Mouse (Mus musculus): Measurements from ENCODE around the gene Inka2. TPM values are rescaled to one million over a fixed set of nuclear protein-coding genes. Genes with fewer than 3 reads are reported as not detected.

Inka2 gene
- total RNA-seq, 2 experiments from 2014 or later: 18.8 to 25.7 TPM

- DNase-seq (ENCODE audit: low spot score): no peak
- intact Hi-C loops (cut with DNase I): no loop called here
Observed at GRCm38 (mm10) chr3:105718746-105719145, 14.3 kb downstream of the Inka2 start.

- intact Hi-C loops (cut with DNase I): no loop called here
- DNase-seq (ENCODE audit: low spot score): no peak
Observed at GRCm38 (mm10) chr3:105719979-105720378, 15.6 kb downstream of the Inka2 start.

- intact Hi-C loops (cut with DNase I): no loop called here
- DNase-seq (ENCODE audit: low spot score): no peak
Observed at GRCm38 (mm10) chr3:105720514-105720913, 16.1 kb downstream of the Inka2 start.

- DNase-seq (ENCODE audit: low spot score): no peak
- intact Hi-C loops (cut with DNase I): no loop called here
Observed at GRCm38 (mm10) chr3:105721681-105722201, 17.3 kb downstream of the Inka2 start.

GRCm38 (mm10) chr3:105722510-105722909 is 18.1 kb downstream of the Inka2 start:
- no peak for DNase-seq (ENCODE audit: low spot score)
- intact Hi-C loops (cut with DNase I): no loop called here

GRCm38 (mm10) chr3:105726037-105726436 is 21.6 kb downstream of the Inka2 start:
- intact Hi-C loops (cut with DNase I): loop anchor here (1.0 to 2.0 kb wide), 3 partner anchors 39 to 173 kb away; partner anchors contain the start of gene Ddx20
- DNase-seq (ENCODE audit: low spot score): no peak

GRCm38 (mm10) chr3:105732360-105732759 is 28.0 kb downstream of the Inka2 start:
- intact Hi-C loops (cut with DNase I): no loop called here
- no peak for DNase-seq (ENCODE audit: low spot score)

GRCm38 (mm10) chr3:105733538-105733937 is 29.1 kb downstream of the Inka2 start:
- intact Hi-C loops (cut with DNase I): no loop called here
- DNase-seq (ENCODE audit: low spot score): no peak

- DNase-seq (ENCODE audit: low spot score): no peak
- intact Hi-C loops (cut with DNase I): loop anchor here (5.0 kb wide), 1 partner anchor 67 kb away; the partner anchor contains the start of gene Rap1a
Observed at GRCm38 (mm10) chr3:105735285-105735684, 30.9 kb downstream of the Inka2 start.

GRCm38 (mm10) chr3:105736148-105736547 is 31.7 kb downstream of the Inka2 start:
- DNase-seq (ENCODE audit: low spot score): no peak
- intact Hi-C loops (cut with DNase I): loop anchor here (5.0 kb wide), 1 partner anchor 66 kb away; the partner anchor contains the start of gene Rap1a

GRCm38 (mm10) chr3:105737070-105737469 is 32.7 kb downstream of the Inka2 start:
- intact Hi-C loops (cut with DNase I): loop anchor here (5.0 kb wide), 1 partner anchor 65 kb away; the partner anchor contains the start of gene Rap1a
- DNase-seq (ENCODE audit: low spot score): no peak

- no peak for DNase-seq (ENCODE audit: low spot score)
- intact Hi-C loops (cut with DNase I): loop anchor here (5.0 kb wide), 1 partner anchor 65 kb away; the partner anchor contains the start of gene Rap1a
Observed at GRCm38 (mm10) chr3:105737666-105738065, 33.3 kb downstream of the Inka2 start.

- intact Hi-C loops (cut with DNase I): no loop called here
- no peak for DNase-seq (ENCODE audit: low spot score)
Observed at GRCm38 (mm10) chr3:105746542-105746941, 42.1 kb downstream of the Inka2 start.

- intact Hi-C loops (cut with DNase I): no loop called here
- no peak for DNase-seq (ENCODE audit: low spot score)
Observed at GRCm38 (mm10) chr3:105750810-105751209, 46.4 kb downstream of the Inka2 start.

- intact Hi-C loops (cut with DNase I): no loop called here
- DNase-seq (ENCODE audit: low spot score): no peak
Observed at GRCm38 (mm10) chr3:105754184-105754583, 49.8 kb downstream of the Inka2 start.

GRCm38 (mm10) chr3:105755123-105755522 is 50.7 kb downstream of the Inka2 start:
- intact Hi-C loops (cut with DNase I): no loop called here
- no peak for DNase-seq (ENCODE audit: low spot score)

- intact Hi-C loops (cut with DNase I): no loop called here
- no peak for DNase-seq (ENCODE audit: low spot score)
Observed at GRCm38 (mm10) chr3:105756505-105756904, 52.1 kb downstream of the Inka2 start.

GRCm38 (mm10) chr3:105757323-105758083 is 53.1 kb downstream of the Inka2 start:
- DNase-seq (ENCODE audit: low spot score): no peak
- intact Hi-C loops (cut with DNase I): no loop called here

- intact Hi-C loops (cut with DNase I): no loop called here
- DNase-seq (ENCODE audit: low spot score): no peak
Observed at GRCm38 (mm10) chr3:105758098-105758497, 53.7 kb downstream of the Inka2 start.

GRCm38 (mm10) chr3:105758658-105759057 is 54.3 kb downstream of the Inka2 start:
- DNase-seq (ENCODE audit: low spot score): no peak
- intact Hi-C loops (cut with DNase I): no loop called here

GRCm38 (mm10) chr3:105760063-105760462 is 55.7 kb downstream of the Inka2 start:
- intact Hi-C loops (cut with DNase I): no loop called here
- no peak for DNase-seq (ENCODE audit: low spot score)

Measured in heart, postnatal 25 days (tissue).